11 mouse cellular contexts compared by ENCODE assay signal in genomic region chr7:98103942-98104292, GRCm38 (mm10). TPM values are rescaled to one million over a fixed set of nuclear protein-coding genes. Genes with fewer than 3 reads are reported as not detected.
DNase-seq lines count a peak whose midpoint lies in the region; ATAC-seq and TF ChIP-seq lines count a peak whose summit lies in the region.
"Had no signal": no experiment of that assay in that cellular context is flagged by ENCODE, and none has a peak within 500 bp of the region (broad histone marks: within the 10 kb centered on the region; RNA-seq: fewer than 3 reads in every experiment).

No protein-coding gene starts in this region.

- H3K36me3 ChIP-seq in hindbrain, embryonic 11.5 days (ENCODE audit: control insufficient read depth, insufficient read depth, low read length): no peaks in the 10 kb centered on the region
- H3K36me3 ChIP-seq in hindbrain, embryonic 12.5 days: no peaks in the 10 kb centered on the region
- no peaks in the 10 kb centered on the region for H3K36me3 ChIP-seq in midbrain, postnatal 0 days (ENCODE audit: insufficient read depth, low read length)
- H3K36me3 ChIP-seq in midbrain, embryonic 14.5 days (ENCODE audit: control insufficient read depth, insufficient read depth, low read length): no peaks in the 10 kb centered on the region
- H3K36me3 ChIP-seq in intestine, postnatal 0 days (ENCODE audit: control insufficient read depth, insufficient read depth): peaks cover 12% of the 10 kb centered on the region; the same call in 1 of the 2 replicates
- H3K36me3 ChIP-seq: hindbrain, embryonic 15.5 days; lung, embryonic 15.5 days had no signal

- 77% methylated on average over 5 of the region's 5 CpGs for WGBS in hindbrain, embryonic 11.5 days
- WGBS in hindbrain, embryonic 12.5 days: 80% methylated on average over 5 of the region's 5 CpGs
- 76% methylated on average over 5 of the region's 5 CpGs for WGBS in midbrain, postnatal 0 days
- WGBS in midbrain, embryonic 14.5 days: 78% methylated on average over 5 of the region's 5 CpGs
- WGBS in intestine, postnatal 0 days: 47% methylated on average over 5 of the region's 5 CpGs

- H3K4me2 ChIP-seq in hindbrain, embryonic 11.5 days (replicated peaks; ENCODE audit: low read depth, low read length): no peak overlapping the region
- no peak overlapping the region for H3K4me2 ChIP-seq in hindbrain, embryonic 12.5 days (replicated peaks)
- H3K4me2 ChIP-seq in midbrain, postnatal 0 days (ENCODE audit: low read depth, low read length, poor library complexity, severe bottlenecking): no peak overlapping the region
- H3K4me2 ChIP-seq in midbrain, embryonic 14.5 days (ENCODE audit: low read length): no peak overlapping the region
- H3K4me2 ChIP-seq in intestine, postnatal 0 days (replicated peaks; ENCODE audit: low read depth): peak overlapping the region; percentile 58; the same call in 1 of the 2 replicates

- H3K9me3 ChIP-seq in hindbrain, embryonic 11.5 days (ENCODE audit: control insufficient read depth, low read length): no peaks in the 10 kb centered on the region
- no peaks in the 10 kb centered on the region for H3K9me3 ChIP-seq in hindbrain, embryonic 12.5 days (replicated peaks)
- no peaks in the 10 kb centered on the region for H3K9me3 ChIP-seq in midbrain, postnatal 0 days (ENCODE audit: low read length)
- no peaks in the 10 kb centered on the region for H3K9me3 ChIP-seq in midbrain, embryonic 14.5 days (ENCODE audit: control insufficient read depth, low read length)
- H3K9me3 ChIP-seq in intestine, postnatal 0 days (ENCODE audit: control insufficient read depth): no peaks in the 10 kb centered on the region
- H3K9me3 ChIP-seq: hindbrain, embryonic 15.5 days; lung, embryonic 15.5 days had no signal

- H3K27ac ChIP-seq in hindbrain, embryonic 11.5 days (ENCODE audit: low read depth, low read length): no peak overlapping the region
- H3K27ac ChIP-seq in hindbrain, embryonic 12.5 days: no peak overlapping the region
- H3K27ac ChIP-seq in midbrain, postnatal 0 days (ENCODE audit: low read depth, low read length): no peak overlapping the region
- H3K27ac ChIP-seq in midbrain, embryonic 14.5 days (replicated peaks; ENCODE audit: low read depth, low read length): no peak overlapping the region
- peak overlapping the region; percentile 90 for H3K27ac ChIP-seq in intestine, postnatal 0 days (ENCODE audit: low read depth, low read length)
- H3K27ac ChIP-seq: hindbrain, embryonic 15.5 days had no signal

- no peak for TF ChIP-seq CTCF in midbrain, postnatal 0 days (IDR thresholded peaks at IDR 0.05)
- no peak for TF ChIP-seq CTCF in intestine, postnatal 0 days (IDR thresholded peaks at IDR 0.05; ENCODE audit: low read depth)

- ATAC-seq in hindbrain, embryonic 11.5 days (ENCODE audit: low FRiP score): 0 out of 2 replicates have a peak, but pooled peaks have one; percentile 3
- no peak for ATAC-seq in hindbrain, embryonic 12.5 days (ENCODE audit: low FRiP score)
- peak; percentile 8; the same call in 1 of the 2 replicates for ATAC-seq in midbrain, postnatal 0 days (ENCODE audit: low FRiP score)
- no peak for ATAC-seq in midbrain, embryonic 14.5 days (ENCODE audit: low FRiP score, low TSS enrichment)
- ATAC-seq in intestine, postnatal 0 days: no peak

- intact Hi-C loops in left cerebral cortex, postnatal 36 days (cut with DNase I): no loop called here

- no peak overlapping the region for H3K4me3 ChIP-seq in hindbrain, embryonic 11.5 days (ENCODE audit: low read depth, low read length)
- no peak overlapping the region for H3K4me3 ChIP-seq in hindbrain, embryonic 12.5 days
- H3K4me3 ChIP-seq in midbrain, postnatal 0 days (ENCODE audit: low read depth, low read length): no peak overlapping the region
- H3K4me3 ChIP-seq in midbrain, embryonic 14.5 days (replicated peaks; ENCODE audit: low read depth, low read length): no peak overlapping the region
- no peak overlapping the region for H3K4me3 ChIP-seq in intestine, postnatal 0 days (ENCODE audit: low read depth, low read length)
- H3K4me3 ChIP-seq: hindbrain, embryonic 15.5 days; lung, embryonic 15.5 days had no signal

- H3K4me1 ChIP-seq in hindbrain, embryonic 11.5 days (replicated peaks; ENCODE audit: control insufficient read depth, insufficient read depth, low read length): no peaks in the 10 kb centered on the region
- peaks cover 13% of the 10 kb centered on the region for H3K4me1 ChIP-seq in hindbrain, embryonic 12.5 days
- peaks cover 4% of the 10 kb centered on the region; the same call in 1 of the 2 replicates for H3K4me1 ChIP-seq in midbrain, postnatal 0 days (ENCODE audit: insufficient read depth, low read length)
- 0 out of 2 replicates have a peak, but pooled peaks cover 7% of the 10 kb centered on the region for H3K4me1 ChIP-seq in midbrain, embryonic 14.5 days (ENCODE audit: control insufficient read depth, insufficient read depth, low read length)
- H3K4me1 ChIP-seq in intestine, postnatal 0 days (replicated peaks; ENCODE audit: control insufficient read depth, insufficient read depth, low read length): peaks cover 11% of the 10 kb centered on the region; the same call in 1 of the 2 replicates

- H3K27me3 ChIP-seq in hindbrain, embryonic 11.5 days (ENCODE audit: control insufficient read depth, insufficient read depth, low read length): no peaks in the 10 kb centered on the region
- H3K27me3 ChIP-seq in hindbrain, embryonic 12.5 days: 0 out of 2 replicates have a peak, but pooled peaks cover under 1% of the 10 kb centered on the region
- no peaks in the 10 kb centered on the region for H3K27me3 ChIP-seq in midbrain, postnatal 0 days (ENCODE audit: insufficient read depth, low read length)
- no peaks in the 10 kb centered on the region for H3K27me3 ChIP-seq in midbrain, embryonic 14.5 days (ENCODE audit: control insufficient read depth, insufficient read depth, low read length)
- no peaks in the 10 kb centered on the region for H3K27me3 ChIP-seq in intestine, postnatal 0 days (replicated peaks; ENCODE audit: control insufficient read depth, insufficient read depth, low read length)
- H3K27me3 ChIP-seq: hindbrain, embryonic 15.5 days; lung, embryonic 15.5 days had no signal

- H3K9ac ChIP-seq in hindbrain, embryonic 11.5 days (ENCODE audit: low read depth, low read length): no peak overlapping the region
- no peak overlapping the region for H3K9ac ChIP-seq in hindbrain, embryonic 12.5 days
- H3K9ac ChIP-seq in midbrain, postnatal 0 days (replicated peaks; ENCODE audit: low read length, poor library complexity, severe bottlenecking): no peak overlapping the region
- no peak overlapping the region for H3K9ac ChIP-seq in midbrain, embryonic 14.5 days (replicated peaks; ENCODE audit: low read length)
- no peak overlapping the region for H3K9ac ChIP-seq in intestine, postnatal 0 days (ENCODE audit: low read depth, low read length)
- H3K9ac ChIP-seq: hindbrain, embryonic 15.5 days; lung, embryonic 15.5 days had no signal

- DNase-seq in hindbrain, embryonic 11.5 days (ENCODE audit: low spot score): no peak
- no peak for DNase-seq in midbrain, postnatal 0 days (ENCODE audit: low spot score)
- no peak for DNase-seq in midbrain, embryonic 14.5 days
- DNase-seq in left cerebral cortex, postnatal 36 days (ENCODE audit: low spot score in 2 of 2): no peak
- no peak for DNase-seq in gastrocnemius, postnatal 25 days
- no peak for DNase-seq in yolk sac, embryonic 10.5 days (ENCODE audit: low spot score)

RNA-seq across cellular contexts. Expression of gene Myo7a, which starts 15.4 kb away (rescaled TPM):
- polyA plus RNA-seq in hindbrain, embryonic 11.5 days (2014; fragmentation: Nextera tagmentation; extraction: Ambion mirVana): 10.7 and 15.2 TPM in 2 replicates
- 21.9 and 22.5 TPM in 2 replicates for polyA plus RNA-seq in hindbrain, embryonic 12.5 days (2016; fragmentation: Nextera tagmentation; extraction: Ambion mirVana)
- total RNA-seq in midbrain, postnatal 0 days (2014; rRNA removed): 66.0 and 74.3 TPM in 2 replicates
- polyA plus RNA-seq in midbrain, postnatal 0 days (2015; fragmentation: Nextera tagmentation; extraction: Ambion mirVana): 11.1 and 14.6 TPM in 2 replicates
- 20.3 and 21.0 TPM in 2 replicates for polyA plus RNA-seq in midbrain, embryonic 14.5 days (2014; fragmentation: Nextera tagmentation; extraction: Ambion mirVana)
- polyA plus RNA-seq in intestine, postnatal 0 days (2015; fragmentation: Nextera tagmentation; extraction: Ambion mirVana): 24.0 and 25.0 TPM in 2 replicates
- 10 to 100 TPM; 11.4 to 11.5 TPM for total RNA-seq in left cerebral cortex, postnatal 36 days (2021)
- 1 to 10 TPM; 2.8 to 3.5 TPM for total RNA-seq in gastrocnemius, postnatal 25 days (2021)

RNA-seq across cellular contexts. Expression of gene Omp, which starts 41.4 kb away (rescaled TPM):
- polyA plus RNA-seq in hindbrain, embryonic 11.5 days (2014; fragmentation: Nextera tagmentation; extraction: Ambion mirVana): 0.24 and 0.25 TPM in 2 replicates
- 0.28 and 0.73 TPM in 2 replicates for polyA plus RNA-seq in hindbrain, embryonic 12.5 days (2016; fragmentation: Nextera tagmentation; extraction: Ambion mirVana)
- 0.55 and 0.57 TPM in 2 replicates for total RNA-seq in midbrain, postnatal 0 days (2014; rRNA removed)
- 0.22 and 0.46 TPM in 2 replicates for polyA plus RNA-seq in midbrain, postnatal 0 days (2015; fragmentation: Nextera tagmentation; extraction: Ambion mirVana)
- polyA plus RNA-seq in midbrain, embryonic 14.5 days (2014; fragmentation: Nextera tagmentation; extraction: Ambion mirVana): 0.29 and 0.43 TPM in 2 replicates
- polyA plus RNA-seq in intestine, postnatal 0 days (2015; fragmentation: Nextera tagmentation; extraction: Ambion mirVana): 0.10 and 0.26 TPM in 2 replicates
- total RNA-seq in left cerebral cortex, postnatal 36 days (2021): under 1 TPM; 0.57 to 0.79 TPM
- total RNA-seq in gastrocnemius, postnatal 25 days (2021): under 1 TPM in 1 of 2 experiments, not detected in 1; 0.11 TPM
- total RNA-seq: monocyte, adult 5-6 weeks had no signal

Comparison
In these comparisons a context has a peak if more than half of its experiments do, and no peak if none do; other contexts are left out.
1. ATAC-seq: peak in hindbrain, embryonic 11.5 days (single experiment) and midbrain, postnatal 0 days (single experiment); none in hindbrain, embryonic 12.5 days (single experiment), midbrain, embryonic 14.5 days (single experiment) and intestine, postnatal 0 days (single experiment).